Mouse (Mus musculus): ENCODE measurements around the gene Prtn3.

Prtn3 gene

DNA sequence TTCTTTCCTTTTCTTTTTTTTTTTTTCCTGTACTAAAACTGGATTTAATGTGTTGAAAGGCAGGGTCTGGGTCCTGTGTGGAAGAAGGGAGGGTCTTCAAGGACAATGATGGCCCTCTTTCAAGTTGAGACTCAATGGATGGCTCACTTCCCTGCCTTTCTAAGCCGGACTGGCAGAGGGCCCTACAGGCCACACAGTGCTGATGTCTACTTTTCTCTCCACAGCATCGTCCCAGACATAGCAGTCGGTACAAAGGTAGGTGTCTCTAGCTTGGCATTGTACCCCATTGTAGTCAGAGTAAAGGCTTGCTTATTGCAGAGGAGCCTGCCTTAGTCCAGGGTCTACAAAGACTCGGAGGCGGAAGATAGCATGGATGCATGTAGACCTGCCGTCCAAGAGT is 18.0 kb upstream of the Prtn3 start:
- no peak for DNase-seq

GRCm38 (mm10) chr10:79856704-79857451 is 17.4 kb upstream of the Prtn3 start:
- no peak for DNase-seq

DNA sequence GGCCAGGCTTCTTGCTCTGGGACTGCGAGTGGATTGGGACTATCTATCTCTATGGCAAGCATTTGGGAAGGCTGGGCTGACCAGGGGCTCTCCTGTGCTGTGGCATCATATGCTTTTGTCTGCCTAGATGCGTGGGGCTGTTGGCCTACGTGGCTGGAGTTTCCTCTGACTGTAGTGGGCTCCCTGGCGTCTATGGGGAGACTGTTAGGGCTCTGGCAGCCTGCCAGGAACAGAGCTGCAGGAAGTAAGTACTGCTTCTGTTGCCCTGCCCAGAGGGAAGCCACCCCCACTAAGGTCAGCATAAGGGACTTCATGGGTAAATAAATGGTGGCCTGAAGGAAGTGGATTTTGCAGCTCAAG is 16.8 kb upstream of the Prtn3 start:
- peak; percentile 77 for DNase-seq

GRCm38 (mm10) chr10:79857894-79858293 is 16.4 kb upstream of the Prtn3 start:
- DNase-seq = no peak

- peak; percentile 85 for DNase-seq
Measured at GRCm38 (mm10) chr10:79858416-79859074, 15.7 kb upstream of the Prtn3 start.

- no peak for DNase-seq
Measured at GRCm38 (mm10) chr10:79859116-79859515, 15.2 kb upstream of the Prtn3 start.

GRCm38 (mm10) chr10:79860079-79860911 is 14.0 kb upstream of the Prtn3 start:
- DNase-seq = no peak

DNA sequence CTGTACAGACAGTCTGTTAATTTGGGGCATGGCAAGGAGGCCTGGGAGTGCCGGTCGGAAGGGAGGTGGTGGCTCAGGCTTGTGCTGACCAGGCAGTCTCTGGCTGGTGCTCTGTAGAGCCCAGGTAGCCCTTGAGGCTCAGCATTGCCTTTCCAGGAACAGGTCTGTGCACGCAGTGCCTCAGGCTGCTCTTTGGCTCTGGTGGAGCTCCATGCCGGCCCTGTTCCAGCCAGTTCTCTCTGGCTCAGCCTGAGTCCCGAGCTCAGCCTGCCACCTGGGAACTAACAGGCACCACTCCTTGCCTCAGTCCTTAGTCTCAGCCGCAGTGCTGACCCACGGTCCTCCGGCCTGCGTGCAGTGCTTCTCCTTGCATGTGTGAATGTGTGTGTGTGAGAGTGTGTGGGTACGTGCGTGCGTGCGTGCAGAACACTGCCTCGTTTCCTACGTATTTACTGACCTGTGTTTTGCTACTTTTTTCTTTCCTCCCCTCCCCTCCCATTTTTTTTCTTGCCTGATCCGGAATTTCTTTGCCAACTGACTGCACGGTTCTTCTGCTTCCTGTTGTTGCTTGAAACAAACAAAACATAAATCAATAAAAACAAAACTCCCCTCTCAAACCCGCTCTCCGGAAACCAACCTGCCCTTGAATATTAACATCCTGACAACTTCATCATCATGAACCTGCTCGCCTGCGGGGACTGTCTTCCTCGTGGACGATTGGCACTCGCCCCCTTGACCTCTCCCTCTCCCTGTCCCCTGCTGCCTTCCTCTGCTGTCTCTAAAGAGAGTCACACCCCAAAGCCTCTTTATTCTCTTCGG is 12.8 kb upstream of the Prtn3 start:
- no peak for DNase-seq

- DNase-seq = no peak
Measured at GRCm38 (mm10) chr10:79862049-79862788, 12.1 kb upstream of the Prtn3 start.

DNA sequence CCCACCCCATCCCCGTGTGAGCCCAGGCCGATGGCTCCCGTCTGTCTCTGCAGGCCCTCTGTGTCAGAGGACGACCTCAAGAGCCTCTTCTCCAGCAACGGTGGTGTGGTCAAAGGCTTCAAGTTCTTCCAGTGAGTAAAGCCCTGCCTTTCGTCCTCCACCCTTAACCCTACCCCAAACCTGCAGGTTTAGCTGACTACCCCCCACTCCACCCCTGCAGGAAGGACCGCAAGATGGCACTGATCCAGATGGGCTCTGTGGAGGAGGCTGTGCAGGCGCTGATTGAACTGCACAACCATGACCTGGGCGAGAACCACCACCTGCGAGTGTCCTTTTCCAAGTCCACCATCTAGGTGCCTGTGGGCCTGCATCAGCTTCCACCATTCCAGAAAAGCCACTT is 11.4 kb upstream of the Prtn3 start:
- no peak for DNase-seq

GRCm38 (mm10) chr10:79864351-79865188 is 9.7 kb upstream of the Prtn3 start:
- no peak for DNase-seq

DNA sequence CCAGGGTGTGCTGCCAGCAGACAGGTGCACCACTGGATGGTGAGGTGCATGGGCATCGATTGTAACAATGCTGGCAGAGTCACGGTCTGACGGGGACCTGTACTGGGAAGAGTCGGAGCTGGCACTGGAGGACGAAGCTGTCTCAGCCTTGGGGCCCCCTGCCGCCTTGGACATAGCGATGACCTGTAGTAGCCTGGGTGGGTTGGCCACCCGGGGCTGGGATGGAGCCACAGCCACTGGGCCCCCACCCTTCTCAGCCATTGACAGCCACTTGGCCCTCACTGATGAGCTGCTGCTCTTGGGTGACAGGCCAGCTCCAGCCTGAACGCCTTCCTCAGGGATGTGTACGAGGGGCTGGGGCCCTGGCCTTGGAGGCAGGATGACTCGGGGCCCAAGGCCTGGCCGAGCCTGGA is 9.1 kb upstream of the Prtn3 start:
- no peak for DNase-seq

GRCm38 (mm10) chr10:79865801-79866295 is 8.4 kb upstream of the Prtn3 start:
- DNase-seq = no peak

DNA sequence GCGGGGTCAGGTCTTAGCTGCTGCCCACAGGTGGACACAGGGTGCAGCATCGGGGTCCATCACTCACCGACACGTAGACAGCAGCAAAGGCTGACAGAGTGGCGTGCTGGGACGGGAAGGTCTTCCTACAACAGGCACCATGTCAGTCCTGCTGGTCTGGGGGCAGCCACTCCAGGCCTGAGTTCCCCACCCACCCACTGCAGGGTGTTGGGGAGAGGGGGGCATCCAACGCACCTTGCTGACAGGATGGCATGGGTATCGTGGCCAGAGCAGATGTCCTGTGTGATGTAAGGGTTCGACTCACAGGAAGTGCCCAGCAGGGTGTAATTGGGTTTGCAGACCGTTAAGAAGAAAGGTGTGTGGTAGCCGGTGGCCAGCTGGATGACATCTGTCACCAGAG is 7.7 kb upstream of the Prtn3 start:
- no peak for DNase-seq

GRCm38 (mm10) chr10:79871845-79872244 is 2.4 kb upstream of the Prtn3 start:
- DNase-seq = no peak

- no peak for DNase-seq
Measured at GRCm38 (mm10) chr10:79872862-79873261, 1.4 kb upstream of the Prtn3 start.

DNA sequence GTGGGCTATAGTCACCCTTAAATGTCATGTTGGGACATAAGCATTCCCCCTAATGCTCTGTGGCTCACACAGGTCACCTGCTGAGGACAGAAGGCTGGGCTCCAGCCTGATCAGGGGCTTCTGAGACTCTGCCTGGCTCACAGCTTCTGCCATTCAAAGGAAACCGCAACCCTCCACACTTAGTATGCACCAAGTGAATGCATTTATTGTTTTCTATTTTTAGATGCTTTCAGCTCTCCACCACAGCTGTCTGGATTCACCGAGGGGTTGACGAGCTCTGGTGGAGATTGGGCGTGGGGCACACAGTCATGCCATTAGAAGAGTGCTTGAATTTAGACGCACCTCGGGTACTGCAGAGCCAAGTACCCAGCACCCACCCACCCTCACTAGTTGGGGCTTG is 963 bp upstream of the Prtn3 start:
- DNase-seq = no peak

DNA sequence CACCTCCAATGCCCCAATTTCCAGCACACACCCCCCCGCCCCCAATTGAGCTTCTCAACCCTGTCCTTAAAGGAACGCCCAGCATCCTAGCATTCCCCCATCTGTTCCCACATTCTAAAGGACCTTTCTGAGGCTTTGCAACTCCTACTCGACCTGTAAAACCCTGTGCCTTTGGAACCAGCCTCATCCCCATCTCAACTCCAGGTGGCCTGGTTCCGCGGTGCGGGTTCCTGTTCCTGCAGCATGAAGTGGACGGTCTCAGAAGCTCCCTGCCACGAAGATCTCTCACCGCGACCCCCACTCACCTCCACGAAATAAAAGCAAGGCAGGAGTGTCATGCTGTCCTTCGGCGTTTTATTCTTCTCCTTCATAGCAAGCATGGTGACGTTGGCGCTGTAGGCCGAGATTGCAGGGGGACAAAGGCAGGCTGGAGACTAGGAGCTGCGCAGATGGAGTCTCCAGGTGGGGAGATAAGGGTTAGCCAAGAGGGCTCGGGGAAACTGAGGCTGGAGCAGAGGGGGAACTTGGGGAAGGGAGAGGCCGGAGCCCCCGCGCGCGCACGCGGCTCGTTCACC is 474 bp upstream of the Prtn3 start:
- DNase-seq = no peak

DNA sequence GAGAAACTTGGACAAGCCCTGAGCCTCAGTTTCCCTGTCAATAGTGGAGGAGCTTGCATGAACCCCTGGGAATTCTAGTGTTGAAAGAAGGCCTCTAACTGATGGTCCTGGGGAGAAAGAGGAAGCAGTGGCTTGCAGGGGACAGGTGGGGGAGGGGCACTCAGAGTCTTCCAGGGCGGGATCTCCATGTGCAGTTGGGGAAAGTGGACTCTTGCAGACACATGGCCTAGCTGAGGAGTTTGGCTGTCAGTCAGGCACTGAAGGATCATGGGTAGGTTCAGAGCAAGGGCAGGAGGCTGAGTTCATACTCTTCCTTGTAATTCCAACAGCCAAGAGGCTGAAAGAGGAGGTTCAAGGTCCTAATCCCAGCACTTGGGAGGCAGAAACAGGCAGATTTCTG is 2.9 kb downstream of the Prtn3 start:
- no peak for DNase-seq

DNA sequence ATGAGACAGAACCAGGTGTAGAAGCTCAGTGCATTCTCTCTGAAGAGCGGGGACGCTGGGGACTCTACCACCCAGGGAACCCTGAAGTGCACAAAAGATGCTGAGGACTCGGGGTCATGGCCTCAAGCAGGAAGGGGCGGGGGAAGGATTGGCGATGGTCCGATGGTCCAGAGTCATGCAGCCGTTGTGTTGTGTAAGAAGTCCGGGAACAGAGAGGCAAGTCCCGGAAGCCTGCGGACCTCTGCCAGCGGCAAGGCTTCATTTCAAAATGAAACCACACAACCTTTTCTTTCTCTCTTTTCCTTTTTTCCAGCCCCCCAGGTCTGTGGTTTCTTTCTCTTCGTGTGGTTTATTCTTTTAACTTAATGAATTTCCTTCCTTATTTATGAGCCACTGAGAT is 3.5 kb downstream of the Prtn3 start:
- DNase-seq = no peak

GRCm38 (mm10) chr10:79879527-79879926 is 5.3 kb downstream of the Prtn3 start:
- no peak for DNase-seq
